Mouse (Mus musculus) CH12F3 (cell line): Measurements from ENCODE around the gene Ppp4r4.
"Not testable (repeated sequence)": the region's sequence is repeated elsewhere in the genome, so short reads cannot be mapped to it uniquely, and the experiment has no call there.

Source experiments
- in situ Hi-C: fragments of 300-500 bp; cut with MboI; formaldehyde crosslinking; loops from 2 replicates; pipeline ENCODE4 v1.14.3; 2020; ENCODE audit warnings: low sequenced_read_pairs

Ppp4r4 gene

GRCm38 (mm10) chr12:103532020-103532648, at the start of gene Ppp4r4:
TSS of gene Ppp4r4 (plus strand) at chr12:103532283.
- in situ Hi-C loops, result no loop called here

- in situ Hi-C loops, result no loop called here
Observed at GRCm38 (mm10) chr12:103482781-103483180, 49.3 kb upstream of the Ppp4r4 start.

- in situ Hi-C loops, result not testable (repeated sequence)
Observed at GRCm38 (mm10) chr12:103484200-103484972, 47.7 kb upstream of the Ppp4r4 start.

GRCm38 (mm10) chr12:103486726-103487125, 45.4 kb upstream of the Ppp4r4 start:
- in situ Hi-C loops, result no loop called here

GRCm38 (mm10) chr12:103487276-103487675, 44.8 kb upstream of the Ppp4r4 start:
- in situ Hi-C loops, result no loop called here

- in situ Hi-C loops, result no loop called here
Observed at GRCm38 (mm10) chr12:103487750-103488149, 44.3 kb upstream of the Ppp4r4 start.

- in situ Hi-C loops, result loop anchor here (10.0 kb wide), 1 partner anchor 66 kb away; the partner anchor contains the start of gene Ddx24
Observed at GRCm38 (mm10) chr12:103491091-103491730, 40.9 kb upstream of the Ppp4r4 start.

GRCm38 (mm10) chr12:103492767-103493166, 39.3 kb upstream of the Ppp4r4 start:
- in situ Hi-C loops, result loop anchor here (10.0 kb wide), 1 partner anchor 68 kb away; the partner anchor contains the start of gene Ddx24

- in situ Hi-C loops, result loop anchor here (10.0 kb wide), 1 partner anchor 70 kb away; the partner anchor contains the start of gene Ddx24
Observed at GRCm38 (mm10) chr12:103494486-103494885, 37.6 kb upstream of the Ppp4r4 start.

- in situ Hi-C loops, result loop anchor here (10.0 kb wide), 1 partner anchor 74 kb away; the partner anchor contains the start of gene Ddx24
Observed at GRCm38 (mm10) chr12:103498768-103499167, 33.3 kb upstream of the Ppp4r4 start.

GRCm38 (mm10) chr12:103499261-103499660, 32.8 kb upstream of the Ppp4r4 start:
- in situ Hi-C loops, result loop anchor here (10.0 kb wide), 1 partner anchor 74 kb away; the partner anchor contains the start of gene Ddx24

- in situ Hi-C loops, result no loop called here
Observed at GRCm38 (mm10) chr12:103503300-103503699, 28.8 kb upstream of the Ppp4r4 start.

- in situ Hi-C loops, result no loop called here
Observed at GRCm38 (mm10) chr12:103504402-103504801, 27.7 kb upstream of the Ppp4r4 start.

GRCm38 (mm10) chr12:103508346-103508745, 23.7 kb upstream of the Ppp4r4 start:
- in situ Hi-C loops, result no loop called here

GRCm38 (mm10) chr12:103509893-103510292, 22.2 kb upstream of the Ppp4r4 start:
- in situ Hi-C loops, result no loop called here

- in situ Hi-C loops, result no loop called here
Observed at GRCm38 (mm10) chr12:103511586-103511985, 20.5 kb upstream of the Ppp4r4 start.

- in situ Hi-C loops, result no loop called here
Observed at GRCm38 (mm10) chr12:103513039-103513438, 19.0 kb upstream of the Ppp4r4 start.

- in situ Hi-C loops, result no loop called here
Observed at GRCm38 (mm10) chr12:103513451-103513871, 18.6 kb upstream of the Ppp4r4 start.

GRCm38 (mm10) chr12:103514354-103514753, 17.7 kb upstream of the Ppp4r4 start:
- in situ Hi-C loops, result no loop called here

GRCm38 (mm10) chr12:103515638-103516037, 16.4 kb upstream of the Ppp4r4 start:
- in situ Hi-C loops, result no loop called here

GRCm38 (mm10) chr12:103518640-103519039, 13.4 kb upstream of the Ppp4r4 start:
- in situ Hi-C loops, result no loop called here
